Mouse (Mus musculus) bone marrow, adult 2 months (tissue): ENCODE measurements at regions not wholly inside any gene's neighbourhood (a gene's known extent, or its start where the extent isn't known, plus 50 kb on each side); places are given as distances from the start of the nearest gene placed in this dataset.

ENCODE experiments used
- CTCF ChIP-seq: fragments of 200-500 bp; IDR thresholded peaks from 2 replicates; pipeline ENCODE4 v1.5.1; 2011; ENCODE audit warnings: low read length, control low read depth; ENCODE audit not compliant: control insufficient read depth, insufficient read depth
- POLR2A ChIP-seq: fragments of 200-500 bp; IDR thresholded peaks from 2 replicates; pipeline ENCODE4 v1.6.1; 2011; ENCODE audit warnings: low read depth, mild to moderate bottlenecking, control low read depth, low read length, borderline replicate concordance; ENCODE audit not compliant: control insufficient read depth

- no peak for TF ChIP-seq POLR2A
- TF ChIP-seq CTCF: no peak
Measured at GRCm38 (mm10) chr8:26888050-26888449, 89.1 kb upstream of the Zfp703 start.
